Mouse (Mus musculus) ES-E14 (cell line): ENCODE results near the gene Pitpnm2.

ENCODE experiments used
- CHD2 ChIP-seq: IDR thresholded peaks from 2 replicates; pipeline ENCODE4 v1.6.1; 2014; ENCODE audit warnings: mild to moderate bottlenecking, low read depth, low read length, inconsistent platforms
- HCFC1 ChIP-seq: IDR thresholded peaks from 2 replicates; pipeline ENCODE4 v1.6.1; 2012; ENCODE audit warnings: low read length, inconsistent platforms, borderline replicate concordance; ENCODE audit not compliant: insufficient read depth
- MAFK ChIP-seq: IDR thresholded peaks from 2 replicates; pipeline ENCODE4 v1.6.1; 2014; ENCODE audit warnings: mild to moderate bottlenecking, low read depth, low read length, inconsistent platforms; ENCODE audit not compliant: insufficient read depth
- ZC3H11A ChIP-seq: IDR thresholded peaks from 2 replicates; pipeline ENCODE4 v1.6.1; 2012; ENCODE audit warnings: low read depth, mild to moderate bottlenecking, inconsistent platforms, low read length, borderline replicate concordance

DNA sequence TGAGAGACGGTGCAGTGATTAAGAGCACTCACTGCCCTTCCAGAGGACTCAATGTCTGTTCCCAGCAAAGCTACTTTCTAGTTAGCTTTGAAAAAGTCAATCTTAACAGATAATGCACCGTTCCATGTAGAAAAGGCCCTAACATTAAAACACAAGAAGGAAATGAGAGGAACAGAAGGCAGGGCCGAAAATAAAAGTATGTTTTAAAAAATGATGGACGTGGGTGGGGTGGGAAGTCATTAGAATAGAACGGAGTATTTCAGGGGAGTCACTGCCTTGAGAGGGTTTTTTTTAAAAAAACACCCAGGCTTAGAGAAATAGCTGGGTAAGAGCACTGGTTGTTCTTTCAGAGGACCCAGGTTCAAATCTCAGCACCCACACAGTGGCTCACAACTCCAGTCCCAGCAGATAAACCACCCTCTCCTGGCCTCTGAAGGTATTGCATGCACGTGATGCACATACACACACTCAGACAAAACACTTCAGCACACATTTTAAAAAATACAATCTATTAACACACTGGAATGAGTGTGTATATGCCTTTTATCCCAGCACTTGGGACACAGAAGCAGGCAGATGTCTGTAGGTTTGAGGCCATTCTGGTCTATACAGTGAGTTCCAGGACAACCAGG is 38.2 kb upstream of the Pitpnm2 start:
- no peak for TF ChIP-seq HCFC1
- no peak for TF ChIP-seq ZC3H11A
- TF ChIP-seq CHD2 = no peak
- no peak for TF ChIP-seq MAFK
